Mouse (Mus musculus) urinary bladder, postnatal 36 days (tissue): ENCODE results near the gene Fgfr2.

Source experiments
- DNase-seq, 2 experiments: peaks; one replicate each; pipeline ENCODE4 v3.0.0; 2022; ENCODE audit warnings: low spot score in 2 of 2, mixed read lengths in 1 of 2

Gene Fgfr2

DNA sequence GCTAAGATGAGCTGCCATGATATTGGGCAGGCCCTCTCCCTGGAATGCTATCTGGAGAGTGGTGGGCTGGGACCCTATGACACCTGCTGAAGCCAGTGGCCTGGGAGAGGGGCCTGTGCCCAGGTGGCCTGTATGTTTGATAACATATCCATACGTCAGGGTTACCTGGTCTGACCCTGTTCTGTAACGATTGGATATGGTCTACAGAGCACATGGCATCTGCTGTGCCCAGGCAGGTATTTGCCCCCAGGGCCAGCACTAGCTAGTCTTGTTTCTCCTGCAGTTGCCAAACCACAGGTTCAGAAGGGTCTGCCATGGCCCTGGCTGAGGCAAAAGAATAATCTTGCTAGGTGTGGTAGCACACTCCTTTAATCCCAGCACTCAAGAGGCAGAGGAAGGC is 429.6 kb downstream of the Fgfr2 start:
- no peak for DNase-seq

DNA sequence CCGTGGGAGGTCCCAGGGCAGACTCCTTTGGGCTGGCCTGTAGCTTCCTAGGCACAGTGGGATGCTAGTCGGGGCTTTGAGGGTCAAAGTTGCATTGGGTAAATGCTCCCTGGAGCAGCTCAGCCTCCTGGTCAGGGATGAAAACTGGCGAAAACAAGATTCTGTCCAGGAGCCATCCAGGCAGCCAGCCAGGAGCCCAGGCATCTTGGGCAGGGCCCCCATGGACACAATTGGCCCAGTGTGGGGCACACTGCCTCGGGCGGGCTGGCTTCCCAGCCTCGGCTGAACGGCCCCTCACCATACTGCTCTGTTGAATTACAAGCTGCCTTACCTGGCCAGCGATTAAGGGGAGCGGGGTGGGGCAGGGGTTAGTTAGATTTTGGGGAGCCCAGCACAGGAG is 430.4 kb downstream of the Fgfr2 start:
- DNase-seq: no peak

DNA sequence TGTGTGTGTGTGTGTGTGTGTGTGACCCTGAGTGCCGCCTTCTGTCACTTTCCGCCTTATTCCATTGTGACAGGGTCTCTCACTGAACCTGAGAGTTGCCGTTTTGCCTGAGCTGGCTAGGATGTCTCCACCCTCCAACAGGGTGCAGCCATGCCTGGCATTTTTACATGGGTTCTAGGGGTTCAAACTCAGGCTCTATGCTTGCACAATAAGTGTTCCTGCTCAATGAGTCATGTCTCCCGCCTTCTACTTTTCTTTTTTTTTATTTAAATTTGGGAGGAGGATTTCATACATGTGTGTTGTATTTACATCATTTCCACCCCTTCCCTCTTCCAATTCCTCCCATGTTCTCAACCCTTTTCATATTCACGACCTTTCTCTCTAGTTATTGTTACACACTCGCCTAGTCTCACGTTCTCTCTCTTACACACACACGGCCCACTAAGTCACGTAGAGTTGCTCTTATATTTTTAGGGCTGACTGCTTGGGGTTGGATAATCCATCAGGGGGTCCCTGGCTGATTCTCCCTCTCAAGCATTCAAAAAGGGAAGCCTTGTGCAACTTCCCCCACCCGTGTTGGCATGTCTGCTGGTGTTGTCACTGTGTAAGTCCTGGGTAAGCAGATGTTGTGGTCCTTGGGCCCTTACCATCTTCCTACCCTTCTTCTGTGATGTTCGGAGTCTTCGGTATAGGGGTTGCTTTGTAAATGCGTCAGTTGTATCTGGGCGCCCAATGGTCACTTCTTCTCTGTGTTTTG is 432.3 kb downstream of the Fgfr2 start:
- no peak for DNase-seq

DNA sequence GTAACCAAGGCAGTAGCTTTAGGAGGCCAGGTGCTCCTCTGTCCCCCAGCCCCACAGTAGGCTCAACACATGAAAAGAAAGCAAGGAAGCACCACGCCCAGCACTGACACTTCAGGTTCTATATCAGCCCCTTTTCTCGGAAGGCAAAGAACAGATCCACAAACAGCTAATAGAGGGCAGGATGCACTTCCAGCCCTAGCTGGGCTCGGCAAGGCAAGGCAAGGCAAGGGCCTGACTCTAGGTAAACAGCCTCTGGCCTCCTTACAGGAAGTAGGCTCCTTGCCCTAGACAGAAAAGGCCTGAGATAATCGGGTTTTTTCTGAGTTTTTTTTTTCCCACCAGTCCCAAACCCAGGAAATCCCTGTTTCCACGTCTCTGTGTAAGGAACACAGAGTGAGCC is 433.4 kb downstream of the Fgfr2 start:
- no peak for DNase-seq

DNA sequence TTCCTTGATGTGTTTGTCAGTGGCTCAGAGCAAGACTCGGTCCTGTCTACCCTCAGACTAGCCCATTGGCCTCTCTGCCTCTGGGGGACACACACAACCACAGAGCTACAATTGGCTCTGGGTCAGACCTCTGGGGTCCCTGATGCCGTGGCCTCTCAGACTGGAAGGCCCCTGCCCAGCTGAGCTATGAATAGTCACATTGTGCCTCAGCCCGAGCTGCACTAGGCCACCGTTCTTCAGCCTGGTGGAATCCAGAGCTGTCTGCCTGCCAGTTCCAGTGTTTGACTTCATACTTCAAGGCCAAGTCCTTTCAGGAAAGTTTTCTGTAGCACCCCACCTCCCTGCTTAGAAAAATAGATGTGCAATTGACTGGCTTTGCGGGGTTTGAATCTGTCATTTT is 434.4 kb downstream of the Fgfr2 start:
- DNase-seq: no peak

DNA sequence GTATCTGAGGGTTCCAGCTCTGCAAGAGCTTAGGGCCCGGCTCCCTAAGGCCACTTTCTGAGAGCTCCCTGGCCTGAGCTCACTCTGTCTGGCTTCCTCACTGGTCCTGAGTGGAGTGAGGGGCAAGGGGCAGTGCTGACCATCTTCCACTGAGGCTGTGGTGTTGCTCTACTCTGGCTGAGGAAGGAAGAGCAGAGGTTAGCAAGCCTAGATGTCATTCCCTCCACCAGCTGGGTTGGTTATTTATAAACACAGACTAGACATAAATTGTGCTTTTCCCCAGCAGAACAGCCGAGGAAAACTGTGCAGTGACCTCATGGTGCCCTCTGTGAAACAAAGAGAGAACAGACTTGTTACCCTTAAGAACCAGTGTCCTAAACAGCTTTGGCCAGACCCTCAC is 435.3 kb downstream of the Fgfr2 start:
- no peak for DNase-seq

DNA sequence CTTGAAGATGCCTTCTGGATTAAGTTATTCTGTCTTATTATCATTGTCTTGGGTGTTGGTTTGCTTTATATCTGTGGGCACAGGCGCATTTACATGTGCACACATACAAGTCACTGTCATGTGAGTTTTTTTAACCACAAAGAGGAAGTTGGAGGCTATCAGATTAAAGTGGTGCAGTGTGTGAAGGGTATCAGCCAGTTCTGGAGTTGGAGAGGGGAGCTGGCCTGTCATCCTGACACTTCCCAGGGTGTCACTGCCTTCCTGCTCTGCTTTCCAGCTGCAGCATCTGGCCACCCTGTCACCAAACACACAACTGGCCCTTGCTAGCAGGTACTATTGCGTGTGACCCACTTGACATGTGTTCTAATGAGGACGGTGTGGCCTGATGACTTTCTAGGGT is 436.6 kb downstream of the Fgfr2 start:
- DNase-seq: no peak

DNA sequence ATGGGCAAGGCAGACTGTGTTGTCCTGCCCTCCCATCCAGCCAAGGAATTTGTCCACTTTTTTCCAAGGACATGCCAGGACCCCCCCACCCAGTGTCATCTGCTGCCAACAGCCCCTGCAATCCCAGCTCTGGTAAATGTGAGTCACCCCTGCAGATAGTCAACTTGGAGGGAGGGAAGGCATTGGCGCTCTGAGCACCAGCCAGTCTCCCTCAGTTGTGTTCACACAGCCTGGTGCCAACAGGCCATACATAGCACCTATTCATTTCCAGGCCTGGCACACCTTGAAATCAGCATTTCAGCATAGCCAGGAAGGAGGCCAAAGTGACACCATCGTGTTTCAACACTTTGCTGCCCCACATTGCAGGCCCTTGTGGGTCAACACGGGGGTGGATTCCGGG is 439.2 kb downstream of the Fgfr2 start:
- no peak for DNase-seq

DNA sequence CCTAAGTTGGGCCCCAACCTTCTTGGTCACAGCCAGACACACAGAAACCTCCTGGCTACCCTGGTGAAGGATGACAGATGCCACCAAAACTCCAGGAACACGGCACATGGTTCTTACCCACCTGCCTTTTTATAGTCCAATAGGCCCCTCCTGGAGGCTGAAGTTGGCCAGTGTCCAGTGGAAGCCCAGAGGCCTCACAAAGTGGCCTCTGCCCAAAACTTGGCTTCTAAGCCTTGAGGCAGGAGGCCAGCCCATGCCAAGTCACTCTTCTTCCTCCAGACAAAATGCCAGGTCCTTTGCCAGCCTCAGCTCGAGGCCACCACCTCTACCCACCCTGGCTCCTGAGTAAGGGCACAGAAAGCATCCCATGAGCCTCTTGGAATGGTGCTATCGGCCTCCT is 440.2 kb downstream of the Fgfr2 start:
- DNase-seq: no peak

DNA sequence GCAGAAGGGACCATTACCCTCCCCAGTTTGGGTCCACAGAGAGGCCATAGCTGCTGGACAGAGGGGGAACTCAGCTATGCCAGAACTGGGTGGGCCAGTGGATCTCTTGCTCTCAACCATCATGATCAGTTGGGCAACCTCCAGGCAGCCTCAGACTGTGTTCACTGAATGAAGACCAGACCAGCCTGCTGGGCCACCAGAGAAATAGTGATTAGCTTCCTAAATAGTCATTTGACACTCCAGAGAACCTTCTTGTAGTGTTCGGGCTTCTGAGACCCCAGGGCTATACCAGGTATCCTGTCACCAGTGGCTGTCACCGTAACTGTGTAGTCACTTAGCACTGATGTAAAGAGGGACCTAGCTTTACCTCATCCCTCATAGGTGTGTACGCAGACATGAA is 440.8 kb downstream of the Fgfr2 start:
- DNase-seq: no peak

DNA sequence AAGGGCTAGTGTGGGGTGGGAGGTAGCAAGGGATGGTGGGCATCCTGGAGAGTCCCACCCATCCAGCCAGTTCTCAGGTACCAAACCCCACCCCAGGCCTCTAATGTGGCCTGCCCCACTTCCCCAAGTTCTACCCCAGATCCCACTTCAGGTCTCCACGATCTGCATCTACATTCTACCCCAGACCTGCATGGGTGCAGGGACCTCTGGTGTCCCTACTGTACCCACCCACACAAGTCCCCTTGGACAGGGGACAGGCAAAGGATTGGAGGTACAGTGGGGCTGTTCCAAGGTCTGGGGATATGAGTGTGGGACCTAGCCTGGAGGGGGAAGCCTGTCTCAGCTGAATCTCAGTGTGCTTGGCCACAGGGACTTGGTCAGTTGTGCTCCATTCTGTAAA is 441.3 kb downstream of the Fgfr2 start:
- DNase-seq: no peak

DNA sequence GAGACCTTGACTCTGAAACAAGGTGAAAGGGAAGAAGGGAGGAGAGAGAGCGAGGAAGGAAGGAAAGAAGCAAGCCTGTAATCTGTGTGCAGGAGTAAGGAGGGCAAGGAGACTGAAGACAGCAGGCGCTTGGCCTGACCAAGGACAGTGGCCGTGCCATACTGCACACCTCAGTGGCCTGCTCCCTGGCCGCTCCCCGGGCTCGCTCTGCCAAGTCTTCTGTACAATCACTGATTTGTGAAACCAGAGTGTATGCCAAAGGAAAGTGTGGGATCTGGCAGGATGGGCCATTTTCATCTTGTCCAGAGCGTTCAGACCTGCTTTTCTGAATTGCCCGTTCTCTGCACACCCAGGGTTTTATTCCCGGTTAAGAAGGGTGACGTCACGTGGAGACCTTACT is 441.9 kb downstream of the Fgfr2 start:
- no peak for DNase-seq

DNA sequence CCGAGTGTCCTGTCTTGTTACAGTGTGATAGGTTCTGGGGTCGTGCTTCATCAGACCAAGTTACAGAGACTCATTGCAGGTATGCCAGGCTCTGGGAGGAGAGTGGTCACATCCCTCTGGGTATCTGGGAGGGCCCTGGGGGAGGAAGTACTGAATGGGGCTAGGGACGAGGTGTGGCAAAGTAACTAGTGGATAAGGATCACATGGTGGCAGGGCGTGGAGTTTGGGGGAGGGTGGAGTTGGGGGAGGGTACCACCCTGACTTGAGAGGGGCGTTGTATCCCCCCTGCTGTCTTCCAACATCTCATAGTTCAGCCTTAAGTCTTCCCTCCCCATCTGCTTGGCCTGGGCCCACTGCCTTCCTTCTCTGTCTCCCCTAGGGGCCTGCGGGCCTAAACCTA is 443.6 kb downstream of the Fgfr2 start:
- DNase-seq: no peak

DNA sequence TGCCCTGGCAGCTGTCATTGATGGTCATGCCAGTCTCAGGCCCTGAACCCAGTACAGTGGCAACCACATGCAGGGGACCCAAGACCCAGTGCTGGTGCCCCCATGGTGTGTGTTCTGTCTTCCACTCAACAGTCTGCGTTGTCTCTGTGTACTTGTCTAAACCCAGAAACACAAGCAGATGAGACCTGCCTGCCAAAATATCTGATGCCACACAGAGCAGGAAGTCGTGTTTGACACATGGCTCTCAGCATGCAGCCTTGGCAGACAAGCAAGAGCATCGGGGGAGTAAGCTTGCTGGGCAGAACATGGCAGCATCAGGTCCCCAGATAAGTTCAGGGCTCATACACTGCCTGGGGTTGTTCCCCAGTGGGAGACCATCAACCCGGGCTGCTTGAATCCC is 444.0 kb downstream of the Fgfr2 start:
- DNase-seq: no peak

DNA sequence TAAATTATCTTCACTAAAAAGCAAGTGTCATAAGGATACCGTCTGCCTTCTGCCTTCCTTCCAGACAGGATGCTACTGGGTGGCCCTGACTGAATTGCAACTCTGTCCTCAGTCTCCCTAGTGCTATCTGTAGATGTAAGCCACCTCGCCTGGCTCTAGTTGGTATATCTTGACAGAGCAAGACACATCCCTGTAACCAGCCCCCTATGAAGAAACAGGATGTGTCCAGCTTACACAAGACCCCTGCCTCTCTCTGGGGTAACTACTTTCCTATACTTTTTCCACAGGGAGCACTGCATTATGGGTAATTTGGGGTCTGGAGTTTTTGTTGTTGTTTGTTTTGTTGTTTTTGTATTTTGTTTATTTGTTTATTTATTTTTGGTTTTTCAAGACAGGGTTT is 447.2 kb downstream of the Fgfr2 start:
- no peak for DNase-seq

DNA sequence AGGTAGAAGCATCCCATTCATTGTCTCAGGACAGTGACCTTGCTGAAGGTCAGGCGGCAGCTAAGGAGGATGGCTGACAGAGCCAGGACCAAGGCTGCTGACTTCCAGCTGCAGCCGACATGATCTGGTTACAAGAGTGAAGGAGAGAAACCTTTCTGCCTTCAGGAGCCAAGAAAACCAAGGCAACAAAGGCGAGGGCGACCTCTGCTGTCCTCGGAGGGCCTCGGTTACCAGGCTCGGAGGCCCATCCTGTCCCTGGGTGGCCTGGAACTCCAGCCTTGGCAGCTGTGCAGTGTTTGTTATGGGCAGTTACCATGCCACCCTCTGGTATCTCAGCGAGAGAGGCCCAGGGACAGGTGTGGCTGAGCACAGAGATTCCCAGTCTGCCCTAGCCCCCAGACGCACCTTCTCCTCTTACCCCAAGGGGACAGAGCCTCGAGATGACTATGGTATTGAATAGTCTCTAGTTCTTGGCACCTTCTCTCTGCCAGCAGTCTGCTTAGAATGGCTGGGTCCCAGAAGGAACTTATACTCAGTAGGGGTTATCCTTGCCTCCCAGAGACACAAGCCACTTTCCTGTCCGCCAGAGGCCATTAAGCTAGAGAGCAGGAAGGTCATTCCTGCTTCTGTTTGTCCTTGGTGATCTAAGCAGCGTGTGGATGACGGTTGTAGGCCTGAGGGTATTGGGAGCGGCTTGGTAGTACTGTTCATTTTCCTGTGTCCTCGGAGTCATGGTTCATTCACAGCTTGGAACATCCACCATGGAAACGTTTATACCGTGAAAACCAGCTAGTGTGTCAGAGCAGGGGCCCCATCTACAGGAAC is 449.0 kb downstream of the Fgfr2 start:
- peak in 1 of 2 experiments; percentile 43 for DNase-seq

DNA sequence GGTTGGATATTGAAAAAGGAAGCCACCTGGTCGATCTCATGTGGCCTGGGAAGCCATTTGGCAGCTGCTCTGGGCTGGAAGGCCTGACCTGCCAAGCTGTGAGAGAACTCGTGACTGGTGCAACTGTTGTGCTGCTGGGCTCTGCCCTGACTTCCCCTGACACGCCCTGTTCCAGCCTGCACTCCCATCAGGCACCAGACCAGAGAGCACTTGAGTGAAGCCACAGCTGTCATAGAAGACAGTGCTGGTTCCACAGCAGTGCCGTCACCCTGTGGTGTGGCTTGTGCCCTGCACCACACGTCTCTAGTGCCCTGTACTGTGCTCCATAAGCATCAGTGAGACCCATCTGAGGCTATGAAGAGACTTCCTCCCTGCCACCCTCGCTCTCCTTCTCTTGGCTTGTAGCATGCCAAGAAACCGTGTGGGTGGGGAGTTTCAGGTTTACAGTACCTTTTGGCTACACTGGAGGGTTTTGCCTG is 450.6 kb downstream of the Fgfr2 start:
- DNase-seq: peak; percentile 32 to 74

DNA sequence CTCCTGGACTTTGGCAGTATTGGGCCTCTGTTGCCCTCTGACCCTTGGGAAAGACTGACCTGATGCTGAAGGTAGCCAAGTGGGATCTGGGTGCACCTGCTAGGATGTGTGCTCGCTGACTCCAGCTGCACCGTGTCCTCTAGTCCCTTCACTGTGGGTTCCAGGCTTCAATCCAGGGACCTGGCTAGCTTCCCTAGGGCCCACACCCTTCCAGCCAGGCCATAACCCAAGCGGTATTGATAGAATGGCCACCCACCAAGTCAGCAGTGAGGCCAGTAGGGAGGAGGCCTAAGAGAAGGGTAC is 452.3 kb downstream of the Fgfr2 start:
- DNase-seq: peak; percentile 55 to 68

DNA sequence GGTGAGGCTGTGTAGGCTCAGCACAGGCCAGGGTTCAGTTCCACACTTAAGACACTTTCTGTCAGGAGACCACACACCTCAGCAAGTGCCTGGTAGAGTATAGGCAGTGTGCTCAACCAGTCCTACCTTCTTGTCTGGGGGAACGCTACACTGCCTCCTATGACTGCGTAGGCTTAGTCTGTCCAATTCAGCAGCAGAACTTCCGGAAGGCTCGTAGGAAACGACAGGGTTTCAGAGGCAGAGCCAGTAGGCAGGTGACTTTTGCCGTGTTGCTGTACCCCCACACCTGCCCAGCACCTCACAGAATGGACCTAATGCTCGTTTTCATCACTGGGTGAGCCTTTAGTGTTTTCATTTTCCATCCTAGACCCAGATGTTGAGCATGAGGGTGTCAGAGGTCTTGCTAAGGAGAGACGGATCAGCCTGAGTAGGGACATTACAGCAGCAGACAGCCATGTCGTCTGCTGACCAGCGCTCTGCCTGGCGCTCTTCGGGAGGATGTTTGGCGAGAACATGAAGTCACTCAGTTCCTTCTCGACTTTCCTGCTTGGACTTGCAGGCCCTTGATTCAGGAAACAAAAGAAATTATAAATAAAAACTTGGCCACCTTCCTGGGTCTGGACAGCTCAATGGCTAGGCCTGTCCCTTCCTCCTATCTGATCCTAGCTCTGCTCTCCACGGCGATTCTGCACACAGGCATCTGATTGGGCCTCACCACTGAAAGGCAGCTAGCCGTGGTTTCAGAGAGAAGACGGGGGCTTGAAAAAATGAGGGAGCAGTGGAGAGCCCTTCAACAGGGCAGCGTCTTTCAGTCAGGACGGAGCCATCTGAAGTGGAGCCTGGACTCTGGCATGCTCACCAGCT is 452.9 kb downstream of the Fgfr2 start:
- DNase-seq: no peak

DNA sequence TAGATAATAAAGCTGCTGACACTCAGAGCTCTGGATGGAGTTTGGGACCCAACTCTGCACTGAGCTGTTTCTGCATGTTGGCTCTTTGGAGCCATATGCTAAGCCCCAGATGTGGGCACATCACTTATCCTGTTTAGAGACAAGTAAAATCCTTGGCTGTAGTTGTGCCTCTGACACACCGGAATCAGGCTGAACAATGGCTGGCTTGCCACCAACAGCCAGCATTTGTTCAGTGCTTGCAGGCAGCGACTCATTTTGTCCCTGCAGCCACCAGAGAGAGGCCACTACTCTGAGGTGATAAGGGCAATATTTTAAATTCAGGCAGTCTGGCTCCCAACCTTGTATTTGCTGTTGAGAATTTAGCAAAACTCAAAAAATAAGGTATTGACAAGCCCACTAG is 454.5 kb downstream of the Fgfr2 start:
- DNase-seq: no peak

DNA sequence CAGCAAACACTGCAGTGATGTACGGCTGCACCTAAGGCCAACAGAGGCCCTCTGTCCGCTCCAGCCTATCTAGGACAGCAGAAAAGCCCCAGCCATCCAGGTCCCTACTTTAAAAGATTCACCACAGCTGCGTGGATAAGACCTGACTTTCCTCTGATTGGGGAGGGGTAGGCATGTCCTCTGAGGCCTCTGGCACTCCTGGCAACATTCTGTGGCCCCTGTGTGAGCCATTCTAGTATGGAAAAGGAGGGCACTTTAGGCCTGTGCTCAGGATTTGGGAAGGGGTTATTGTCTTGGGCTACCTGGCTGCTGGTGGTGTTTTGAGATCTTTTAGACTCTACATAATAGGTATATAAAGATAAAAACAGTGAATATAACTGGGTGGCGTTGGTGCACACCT is 456.6 kb downstream of the Fgfr2 start:
- no peak for DNase-seq

DNA sequence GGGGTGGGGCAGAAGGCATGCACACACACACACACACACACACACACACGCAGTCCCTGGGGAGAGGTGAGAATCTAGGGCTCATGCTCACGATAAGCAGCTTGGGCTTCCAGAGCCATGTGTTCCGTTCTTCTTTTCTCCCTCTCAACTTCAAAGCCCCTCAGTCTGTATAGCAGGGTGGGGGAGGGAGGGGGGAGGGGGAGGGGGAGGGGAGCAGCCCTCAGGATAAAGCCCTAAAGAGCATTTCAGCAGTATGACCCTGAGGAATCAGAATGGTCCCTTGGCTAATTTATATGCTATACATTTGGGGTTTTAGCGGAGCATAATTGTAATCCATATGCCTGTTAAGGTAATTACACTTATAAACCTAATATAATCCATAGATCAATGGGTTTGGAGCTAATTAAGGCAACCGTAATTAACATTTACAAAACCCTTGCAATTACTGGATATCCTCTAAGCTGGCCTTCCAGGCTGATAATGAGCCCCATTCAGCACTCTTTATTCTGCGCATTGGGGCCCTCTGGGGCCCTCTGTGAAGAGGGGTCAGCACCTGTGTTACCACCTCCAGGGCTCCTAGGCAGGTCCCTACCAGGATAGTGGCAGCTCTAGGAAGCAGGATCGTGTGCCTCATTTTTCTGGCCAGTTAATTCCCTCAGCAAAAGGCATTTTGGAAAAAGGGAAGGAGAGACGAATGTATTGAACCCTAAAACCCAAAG is 457.3 kb downstream of the Fgfr2 start:
- DNase-seq: no peak
